Mouse (Mus musculus): ENCODE measurements around the gene Dock6. TPM values are rescaled to one million over a fixed set of nuclear protein-coding genes. Genes with fewer than 3 reads are reported as not detected.
"Not testable (repeated sequence)": the region's sequence is repeated elsewhere in the genome, so short reads cannot be mapped to it uniquely, and the experiment has no call there.

The Dock6 gene
- polyA plus RNA-seq, 1 experiment from 2014 or later = 47.9 TPM

DNA sequence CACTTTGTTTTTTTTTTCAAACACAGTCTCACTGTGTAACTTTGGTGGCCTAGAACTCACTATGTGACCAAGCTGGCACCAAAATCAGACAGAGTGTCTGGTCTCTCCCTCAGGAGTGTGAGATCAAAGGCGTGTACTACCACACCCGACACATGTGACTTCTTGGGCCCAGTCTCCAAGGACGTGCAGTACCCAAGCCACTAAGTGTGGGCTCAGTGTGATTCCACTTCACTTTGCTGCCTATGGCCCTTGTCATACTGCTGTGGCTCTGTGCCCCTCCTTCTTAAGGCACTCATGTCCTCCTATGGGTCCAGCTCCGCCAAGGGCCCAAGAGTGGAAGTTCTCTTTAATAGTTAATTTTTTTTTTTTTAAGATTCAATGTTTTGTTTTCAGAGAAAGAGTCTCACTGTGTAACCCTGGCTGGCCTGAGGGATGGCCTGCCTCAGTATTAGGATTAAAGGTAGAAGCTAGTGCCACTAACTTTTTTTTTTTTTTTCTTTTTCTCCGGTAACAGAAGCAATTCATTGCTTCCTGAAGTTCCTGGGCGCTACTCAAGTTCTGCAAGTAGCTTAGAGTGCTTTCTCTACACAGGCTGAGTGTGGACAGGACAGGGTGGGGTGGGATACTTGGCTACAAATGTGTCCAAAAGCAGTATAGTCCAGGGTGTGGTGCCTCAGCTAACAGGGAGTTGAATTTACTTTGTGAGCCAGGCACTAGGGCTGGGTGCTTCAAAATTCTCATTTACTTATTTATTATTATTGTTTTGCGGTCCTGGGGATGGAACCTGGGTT, 67.7 kb downstream of the Dock6 start:
- 88% methylated on average over 7 of the region's 7 CpGs for WGBS
- Histone ChIP-seq H3K9me3 (no peaks in the 10 kb centered on the region), H3K27me3 (ENCODE audit: insufficient read depth, poor library complexity, severe bottlenecking) (no peaks in the 10 kb centered on the region), H3K36me3 (peaks cover 91% of the 10 kb centered on the region), H3K27ac (no peak overlapping the region), H3K4me1 (peaks cover 13% of the 10 kb centered on the region), H3K4me3 (no peak overlapping the region)
- DNase-seq (ENCODE audit: low spot score) = no peak

DNA sequence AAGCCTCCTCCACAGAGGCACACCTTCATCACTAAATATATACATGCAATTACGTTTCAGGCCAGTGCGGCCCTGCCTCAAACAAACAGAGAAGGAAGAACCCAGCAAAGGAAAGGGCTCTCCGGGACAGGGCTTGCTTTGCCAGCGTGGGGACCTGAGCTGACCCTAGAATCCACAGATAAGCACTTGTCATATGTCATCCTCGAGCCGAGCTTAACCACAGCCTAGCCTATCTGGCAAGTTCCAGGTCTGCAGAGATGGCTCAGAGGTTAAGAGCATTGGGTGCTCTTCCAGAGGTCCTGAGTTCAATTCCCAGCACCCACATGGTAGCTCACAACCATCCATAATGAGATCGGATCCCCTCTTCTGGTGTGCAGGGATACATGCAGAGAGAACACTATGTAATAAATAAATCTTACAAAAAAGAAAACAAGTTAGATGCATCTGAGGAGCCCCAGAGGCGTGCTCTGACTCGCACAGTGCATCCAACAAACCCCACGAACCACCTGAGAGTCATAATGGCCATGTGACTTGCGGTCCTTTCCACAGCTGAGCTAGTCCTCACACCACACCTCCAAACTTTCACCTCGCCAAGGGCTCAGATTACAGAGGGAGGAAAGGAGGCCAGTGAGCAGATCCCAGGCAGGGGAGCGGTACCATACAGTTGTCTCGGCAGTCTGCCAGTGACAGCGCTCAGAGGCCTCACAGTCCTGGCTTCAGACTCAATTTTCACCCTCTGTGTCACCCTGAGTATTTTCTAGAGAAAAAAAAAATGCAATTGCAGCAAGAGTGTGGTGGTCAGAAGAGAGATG, 70.6 kb downstream of the Dock6 start:
- peaks cover 91% of the 10 kb centered on the region for H3K36me3 ChIP-seq
- peaks cover 7% of the 10 kb centered on the region for H3K4me1 ChIP-seq
- no peaks in the 10 kb centered on the region for H3K27me3 ChIP-seq (ENCODE audit: insufficient read depth, poor library complexity, severe bottlenecking)
- DNase-seq (ENCODE audit: low spot score) = no peak
- no peak overlapping the region for H3K4me3 ChIP-seq
- 61% methylated on average over 15 of the region's 15 CpGs for WGBS
- no peaks in the 10 kb centered on the region for H3K9me3 ChIP-seq
- 0 out of 2 replicates have a peak overlapping the region, but pooled peaks have one; percentile 29 for H3K27ac ChIP-seq

DNA sequence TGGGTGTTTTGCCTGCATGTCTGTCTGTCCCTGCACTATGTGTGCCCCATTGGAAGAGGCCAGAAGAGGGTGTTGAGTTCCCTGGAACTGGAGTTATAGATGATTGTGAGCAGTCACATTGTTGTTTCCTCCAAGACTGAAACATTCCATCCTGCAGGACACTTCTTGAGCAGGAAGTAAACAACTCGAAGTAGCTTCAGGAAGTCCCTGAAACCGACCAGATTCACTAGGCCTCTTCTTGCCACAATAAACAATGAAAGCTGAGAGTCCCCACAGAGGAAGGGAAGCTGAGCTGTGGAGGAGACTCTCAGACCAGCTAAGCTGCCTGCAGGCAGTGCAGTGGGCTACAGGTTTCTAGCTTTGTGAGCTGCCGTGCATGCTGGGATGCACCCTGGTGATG, 74.7 kb downstream of the Dock6 start:
- 89% methylated on average over 3 of the region's 3 CpGs for WGBS
- H3K4me3 ChIP-seq = no peak overlapping the region
- H3K9me3 ChIP-seq = no peaks in the 10 kb centered on the region
- no peaks in the 10 kb centered on the region for H3K27me3 ChIP-seq (ENCODE audit: insufficient read depth, poor library complexity, severe bottlenecking)
- DNase-seq (ENCODE audit: low spot score) = no peak
- H3K27ac ChIP-seq = no peak overlapping the region
- peaks cover 6% of the 10 kb centered on the region; the same call in 1 of the 2 replicates for H3K4me1 ChIP-seq
- peaks cover 91% of the 10 kb centered on the region for H3K36me3 ChIP-seq

DNA sequence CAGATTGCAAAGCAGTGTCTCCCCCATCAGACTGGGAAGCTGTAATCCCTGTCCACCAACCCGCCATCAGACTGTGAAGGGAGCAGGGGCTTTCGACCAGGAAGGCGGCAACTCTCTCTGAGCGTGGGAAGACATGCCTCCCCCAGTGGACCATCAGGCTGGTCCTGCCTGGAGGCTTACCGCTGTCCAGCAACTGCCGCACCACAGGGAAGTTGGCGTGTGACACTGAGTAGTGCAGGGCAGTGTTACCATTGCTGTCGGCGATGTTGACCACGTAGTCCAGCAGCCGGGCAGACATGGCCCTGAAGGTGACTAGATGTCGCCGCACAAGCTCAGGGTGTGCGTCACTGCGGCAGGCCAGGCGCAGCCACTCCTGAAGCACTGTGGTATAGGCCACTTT, 78.1 kb downstream of the Dock6 start:
- peaks cover 7% of the 10 kb centered on the region for H3K4me1 ChIP-seq
- DNase-seq (ENCODE audit: low spot score) = no peak
- H3K9me3 ChIP-seq = no peaks in the 10 kb centered on the region
- WGBS = 88% methylated on average over 16 of the region's 16 CpGs
- no peak overlapping the region for H3K4me3 ChIP-seq
- peaks cover 89% of the 10 kb centered on the region for H3K36me3 ChIP-seq
- no peak overlapping the region for H3K27ac ChIP-seq
- no peaks in the 10 kb centered on the region for H3K27me3 ChIP-seq (ENCODE audit: insufficient read depth, poor library complexity, severe bottlenecking)

DNA sequence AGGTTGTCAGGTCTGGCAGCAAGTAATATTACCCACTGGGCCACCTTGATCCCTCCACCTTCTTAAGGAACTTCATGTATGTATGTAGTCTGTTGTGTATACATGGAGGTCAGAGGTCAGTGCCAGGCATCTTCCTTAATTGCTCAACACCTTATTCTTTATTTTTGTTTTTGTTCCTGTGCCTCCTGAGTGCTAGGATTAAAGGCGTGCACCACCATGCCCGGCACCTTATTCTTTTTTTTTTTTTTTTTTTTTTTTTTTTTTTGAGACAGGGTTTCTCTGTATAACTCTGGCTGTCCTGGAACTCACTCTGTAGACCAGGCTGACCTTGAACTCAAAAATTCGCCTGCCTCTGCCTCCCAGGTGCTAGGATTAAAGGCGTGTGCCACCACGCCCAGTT, 79.0 kb downstream of the Dock6 start:
- H3K27me3 ChIP-seq (ENCODE audit: insufficient read depth, poor library complexity, severe bottlenecking); DNase-seq (ENCODE audit: low spot score); H3K27ac ChIP-seq; H3K4me3 ChIP-seq; H3K9me3 ChIP-seq: not testable (repeated sequence)
- Histone ChIP-seq H3K4me1 (peaks cover 17% of the 10 kb centered on the region), H3K36me3 (peaks cover 89% of the 10 kb centered on the region)
- 92% methylated on average over 5 of the region's 5 CpGs for WGBS

DNA sequence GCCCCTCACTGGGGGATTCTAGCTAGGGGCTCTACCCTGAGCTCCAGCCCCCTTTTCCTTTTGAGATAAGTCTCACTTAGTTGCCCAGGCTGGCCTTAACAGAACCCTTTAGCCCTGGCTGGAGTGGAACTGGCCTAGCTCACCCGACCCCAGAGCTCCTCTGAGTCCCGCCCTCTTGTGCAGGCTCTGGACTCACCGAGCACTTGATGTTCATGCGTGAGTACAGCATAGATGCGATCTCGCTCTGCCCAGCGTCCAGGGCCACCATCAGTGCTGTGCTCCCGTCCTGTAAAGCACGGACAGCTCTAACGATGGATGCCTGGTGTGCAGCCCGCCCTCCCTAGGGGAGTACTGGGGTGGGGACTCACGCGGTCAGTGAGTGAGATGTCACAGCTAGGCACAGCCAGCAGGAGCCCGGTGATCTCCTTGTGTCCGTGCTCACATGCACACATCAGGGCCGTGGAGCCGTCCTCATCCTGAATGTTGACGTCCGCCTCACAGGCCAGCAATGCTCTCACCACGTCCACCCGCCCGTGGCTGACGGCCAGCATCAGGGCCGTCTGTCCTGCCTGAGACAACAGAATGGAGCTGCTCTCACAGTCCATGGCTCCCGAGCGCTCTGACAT, 82.8 kb downstream of the Dock6 start:
- peaks cover 25% of the 10 kb centered on the region for H3K4me1 ChIP-seq
- H3K36me3 ChIP-seq = peaks cover 80% of the 10 kb centered on the region
- H3K27ac ChIP-seq = peak overlapping the region; percentile 49; the same call in 1 of the 2 replicates
- no peak for DNase-seq (ENCODE audit: low spot score)
- H3K9me3 ChIP-seq = no peaks in the 10 kb centered on the region
- no peaks in the 10 kb centered on the region for H3K27me3 ChIP-seq (ENCODE audit: insufficient read depth, poor library complexity, severe bottlenecking)
- 68% methylated on average over 26 of the region's 26 CpGs for WGBS
- H3K4me3 ChIP-seq = no peak overlapping the region

DNA sequence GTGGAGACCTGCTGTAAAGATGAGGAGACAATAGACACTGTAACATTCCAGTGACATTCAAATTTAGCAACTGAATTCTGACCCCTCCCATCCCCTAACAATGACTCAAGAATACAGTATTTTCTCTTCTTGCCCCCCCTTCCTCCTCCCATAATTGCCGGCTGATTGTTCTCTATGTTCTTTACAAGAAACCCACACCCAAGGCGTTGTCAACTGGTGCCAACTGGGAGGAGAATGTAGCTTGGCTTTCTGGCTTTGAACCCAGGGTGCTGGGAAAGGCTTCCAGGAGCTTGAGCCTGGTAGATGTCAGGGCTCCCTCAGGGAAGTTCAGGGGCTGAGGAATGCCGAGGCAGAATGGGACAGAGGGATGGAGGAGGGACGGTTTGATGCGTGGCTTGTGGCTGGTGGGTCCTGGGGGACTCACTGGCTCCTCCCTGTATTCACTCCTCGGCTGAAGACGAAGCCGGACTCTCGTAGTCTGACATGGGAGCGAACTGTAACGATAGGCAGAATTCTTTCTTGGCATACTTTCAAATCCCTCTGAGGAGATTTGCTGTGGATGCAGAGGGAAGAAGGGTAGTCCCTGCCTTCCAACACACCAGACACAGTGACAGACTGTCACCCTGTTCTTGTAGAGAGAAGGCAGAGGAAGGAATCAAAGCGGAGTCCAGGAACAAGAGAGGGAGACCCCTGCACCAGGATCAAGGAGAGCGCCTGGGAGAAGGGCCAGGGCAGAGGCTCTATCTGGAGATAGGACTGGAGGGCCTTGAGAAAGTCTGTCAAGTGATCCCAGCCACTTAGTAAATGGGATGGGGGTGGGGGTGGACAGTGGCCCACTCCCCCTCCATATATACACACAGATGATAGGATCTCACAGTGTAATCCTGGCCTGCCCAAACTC, 83.7 kb downstream of the Dock6 start:
- Histone ChIP-seq H3K27ac (peak overlapping the region; percentile 73), H3K4me1 (peaks cover 30% of the 10 kb centered on the region), H3K4me3 (no peak overlapping the region), H3K27me3 (ENCODE audit: insufficient read depth, poor library complexity, severe bottlenecking) (no peaks in the 10 kb centered on the region), H3K9me3 (no peaks in the 10 kb centered on the region), H3K36me3 (peaks cover 70% of the 10 kb centered on the region)
- no peak for DNase-seq (ENCODE audit: low spot score)
- WGBS = 47% methylated on average over 13 of the region's 13 CpGs

DNA sequence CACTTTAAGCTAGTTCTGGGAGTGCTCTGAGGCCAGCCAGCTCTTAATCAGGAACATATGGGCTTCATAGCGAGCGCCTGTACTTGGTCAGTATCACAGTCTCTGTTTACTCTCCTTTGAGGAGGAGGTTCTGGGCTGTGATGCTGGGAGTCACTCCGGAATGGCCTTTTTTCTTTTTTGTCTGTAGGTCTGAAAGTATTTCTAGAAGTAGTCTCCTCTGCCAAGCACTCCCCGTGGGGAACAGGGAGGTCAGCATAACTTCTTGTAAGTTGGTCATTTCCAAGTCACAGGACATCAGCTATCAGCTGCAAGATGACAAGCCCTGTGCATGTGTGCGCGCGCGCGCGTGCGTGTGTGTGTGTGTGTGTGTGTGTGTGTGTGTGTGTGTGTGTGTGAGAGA, 84.5 kb downstream of the Dock6 start:
- no peaks in the 10 kb centered on the region for H3K9me3 ChIP-seq
- no peak overlapping the region for H3K4me3 ChIP-seq
- DNase-seq (ENCODE audit: low spot score) = no peak
- WGBS = 69% methylated on average over 11 of the region's 11 CpGs
- H3K27me3 ChIP-seq (ENCODE audit: insufficient read depth, poor library complexity, severe bottlenecking) = no peaks in the 10 kb centered on the region
- peak overlapping the region; percentile 73 for H3K27ac ChIP-seq
- peaks cover 64% of the 10 kb centered on the region for H3K36me3 ChIP-seq
- peaks cover 35% of the 10 kb centered on the region for H3K4me1 ChIP-seq

DNA sequence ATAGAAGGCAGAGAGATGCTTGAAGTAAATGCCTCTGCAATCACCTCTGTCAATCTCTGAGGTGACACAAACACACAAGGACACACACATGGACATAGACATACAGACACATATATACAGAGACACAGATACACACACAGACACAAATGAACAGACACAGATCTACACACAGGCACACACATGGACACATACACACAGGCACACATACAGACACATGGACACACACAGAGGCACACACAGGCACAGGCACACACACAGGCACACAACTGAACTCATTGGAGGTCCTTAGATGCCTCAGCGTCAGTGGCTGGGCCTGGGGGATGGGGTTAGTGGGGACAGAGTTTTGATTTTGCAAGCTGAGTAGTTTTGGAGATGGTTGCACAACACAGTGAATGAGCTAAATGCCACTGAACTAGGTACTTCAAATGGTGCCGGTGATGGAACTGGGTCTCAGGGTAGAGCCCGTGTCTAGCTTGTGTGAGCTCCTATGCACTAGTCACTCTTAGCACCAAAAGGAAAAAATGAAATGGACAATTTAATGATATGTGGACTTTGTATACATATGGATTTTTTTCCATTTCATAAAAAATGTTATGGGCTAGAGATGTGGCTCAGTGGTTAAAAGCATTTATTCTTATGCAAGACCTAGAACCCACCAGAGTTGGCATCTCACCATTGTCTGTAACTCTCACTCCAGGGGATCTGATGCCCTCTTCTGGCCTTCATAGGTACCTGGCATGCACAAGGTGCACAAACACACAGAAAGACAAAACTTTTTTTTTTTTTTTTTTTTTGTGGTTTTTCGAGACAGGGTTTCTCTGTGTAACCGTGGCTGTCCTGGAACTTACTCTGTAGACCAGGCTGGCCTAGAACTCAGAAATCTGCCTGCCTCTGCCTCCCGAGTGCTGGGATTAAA, 88.1 kb downstream of the Dock6 start:
- H3K4me1 ChIP-seq = peaks cover 48% of the 10 kb centered on the region
- H3K27me3 ChIP-seq (ENCODE audit: insufficient read depth, poor library complexity, severe bottlenecking) = no peaks in the 10 kb centered on the region
- peaks cover 32% of the 10 kb centered on the region for H3K36me3 ChIP-seq
- no peak overlapping the region for H3K27ac ChIP-seq
- no peak overlapping the region for H3K4me3 ChIP-seq
- DNase-seq (ENCODE audit: low spot score) = no peak
- 85% methylated on average over 6 of the region's 6 CpGs for WGBS
- no peaks in the 10 kb centered on the region for H3K9me3 ChIP-seq

DNA sequence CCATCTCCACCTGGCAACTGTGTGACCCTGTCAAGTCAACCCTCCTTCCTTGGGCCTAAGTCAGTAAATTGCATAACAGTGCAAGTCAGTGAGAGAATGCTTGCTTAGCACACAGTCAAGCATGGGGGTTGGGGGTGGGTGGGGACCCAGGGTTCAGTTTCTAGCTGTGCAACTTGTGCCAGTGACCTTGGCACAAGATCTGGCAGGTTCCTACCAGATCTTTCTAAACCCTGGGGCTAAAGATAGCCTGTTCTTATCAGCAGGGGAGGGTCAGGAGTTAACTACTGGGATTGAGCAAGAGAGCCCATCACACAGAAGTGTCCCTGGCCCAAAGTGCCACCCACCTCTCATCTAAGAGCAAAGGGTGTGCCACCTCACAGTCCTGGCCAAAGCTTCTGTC, 90.3 kb downstream of the Dock6 start:
- Histone ChIP-seq H3K27ac (peak overlapping the region; percentile 50; the same call in 1 of the 2 replicates), H3K4me1 (peaks cover 40% of the 10 kb centered on the region), H3K9me3 (no peaks in the 10 kb centered on the region), H3K27me3 (ENCODE audit: insufficient read depth, poor library complexity, severe bottlenecking) (no peaks in the 10 kb centered on the region), H3K36me3 (peaks cover 20% of the 10 kb centered on the region), H3K4me3 (no peak overlapping the region)
- DNase-seq (ENCODE audit: low spot score) = no peak

DNA sequence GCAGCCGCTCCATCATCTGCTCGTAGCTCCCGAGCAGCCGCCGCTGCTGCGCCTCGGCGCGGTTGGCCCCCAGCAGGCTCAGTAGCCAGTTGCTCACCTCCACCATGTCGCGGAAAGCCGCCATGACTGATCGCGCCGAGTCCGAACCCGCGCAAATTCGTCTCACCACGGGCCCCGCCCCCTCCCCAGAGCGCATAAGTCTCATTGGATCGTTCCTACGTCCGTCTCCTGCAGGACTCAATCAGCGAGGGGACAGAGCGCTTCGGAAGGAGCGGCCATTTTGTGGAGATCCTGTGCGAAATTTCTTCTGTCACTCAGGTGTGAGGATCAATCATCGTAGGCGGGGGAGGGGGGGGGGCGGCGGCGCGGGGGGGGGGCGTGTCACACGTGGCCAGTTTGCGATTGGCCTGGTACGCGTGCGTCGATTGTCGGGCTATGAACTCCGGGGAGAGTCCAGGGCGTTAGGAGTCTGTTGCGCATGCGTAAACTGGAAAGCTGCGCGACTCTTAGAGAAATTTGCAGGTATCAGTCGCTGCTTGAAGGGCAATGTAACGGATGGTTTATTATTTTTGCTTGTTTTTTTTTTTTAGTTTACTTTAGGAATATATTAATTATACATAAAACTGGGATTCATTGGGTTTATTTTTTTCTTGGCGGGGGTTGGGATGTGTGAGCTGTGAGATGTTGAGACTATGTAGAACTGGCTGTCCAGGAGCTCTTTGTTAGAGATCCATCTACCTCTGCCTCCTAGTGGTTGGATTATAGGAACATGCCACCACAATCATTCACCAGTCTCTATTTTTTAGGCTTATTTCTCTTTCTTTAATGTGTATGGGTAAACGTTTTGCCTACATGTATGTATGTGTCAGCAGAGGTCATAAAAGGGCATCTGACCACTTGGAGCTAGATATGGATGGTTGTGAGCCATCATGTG, 92.0 kb downstream of the Dock6 start, which contains the start of gene Spc24:
TSS of gene Spc24 (minus strand) at position 149 of the 934 bp plus-strand sequence.
- peak; percentile 99 for DNase-seq (ENCODE audit: low spot score)

More for the DNA sequence above, 92.0 kb downstream of the Dock6 start, which contains the start of gene Spc24:
- Histone ChIP-seq H3K27me3 (ENCODE audit: insufficient read depth, poor library complexity, severe bottlenecking) (no peaks in the 10 kb centered on the region), H3K4me3 (peak within 1 kb of the TSS; percentile 91), H3K27ac (peak within 1 kb of the TSS; percentile 97), H3K9me3 (no peaks in the 10 kb centered on the region), H3K4me1 (peaks cover 40% of the 10 kb centered on the region), H3K36me3 (peaks cover 25% of the 10 kb centered on the region)
- WGBS = under 1% methylated on average over 52 of the region's 54 CpGs
